Mouse (Mus musculus) liver, embryonic 13.5 days (tissue): ENCODE results near the gene Olfr380. TPM values are rescaled to one million over a fixed set of nuclear protein-coding genes. Genes with fewer than 3 reads are reported as not detected.

Experiments used
- ATAC-seq: fragments of 200-750 bp; cut with Nextera tagmentation; 2 replicates; pipeline ENCODE4 v1.8.0; 2017; ENCODE audit warnings: low read depth, mild to moderate bottlenecking, moderate number of reproducible peaks, moderate library complexity
- DNase-seq: peaks from one replicate; pipeline ENCODE4 v3.0.0; 2022
- H3K27ac ChIP-seq: fragments of 300-500 bp; sonication (generic); 2 replicates; pipeline ENCODE4 v1.5.1; 2015; ENCODE audit warnings: moderate library complexity, mild to moderate bottlenecking, inconsistent platforms
- H3K27me3 ChIP-seq: fragments of 300-500 bp; sonication (generic); 2 replicates; pipeline ENCODE4 v1.6.1; 2015; ENCODE audit warnings: mild to moderate bottlenecking, inconsistent platforms
- H3K36me3 ChIP-seq: fragments of 300-500 bp; sonication (generic); 2 replicates; pipeline ENCODE4 v1.6.1; 2015; ENCODE audit warnings: mild to moderate bottlenecking, inconsistent platforms
- H3K4me1 ChIP-seq: fragments of 300-500 bp; sonication (generic); replicated peaks from 2 replicates; pipeline ENCODE4 v1.6.1; 2015; ENCODE audit warnings: inconsistent platforms
- H3K4me2 ChIP-seq: fragments of 300-500 bp; sonication (generic); 2 replicates; pipeline ENCODE4 v1.6.1; 2015; ENCODE audit warnings: inconsistent platforms, mild to moderate bottlenecking, moderate library complexity
- H3K4me3 ChIP-seq: fragments of 300-500 bp; sonication (generic); replicated peaks from 2 replicates; pipeline ENCODE4 v1.5.1; 2015; ENCODE audit warnings: mild to moderate bottlenecking, inconsistent platforms
- H3K9ac ChIP-seq: fragments of 300-500 bp; sonication (generic); 2 replicates; pipeline ENCODE4 v1.6.1; 2015; ENCODE audit warnings: mild to moderate bottlenecking, inconsistent platforms
- H3K9me3 ChIP-seq: fragments of 300-500 bp; sonication (generic); replicated peaks from 2 replicates; pipeline ENCODE4 v1.6.1; 2016; ENCODE audit warnings: inconsistent platforms
- WGBS: fragments of 180-500 bp; shearing (Covaris S2); methylation state at CpG from one replicate; pipeline ENCODE4 v1.1.7; 2015; ENCODE audit not compliant: insufficient replicate concordance; 5-methylcytosine and 5-hydroxymethylcytosine counted together
- polyA plus RNA-seq: library from polyadenylated mRNA; unstranded; fragments of >200 nt; fragmentation: Nextera tagmentation; extraction: Ambion mirVana; gene quantifications from 2 replicates; pipeline ENCODE4 v1.2.1, GENCODE M21; 2015

The Olfr380 gene
- not detected in 2 replicates for polyA plus RNA-seq

- no peaks in the 10 kb centered on the region for H3K9me3 ChIP-seq
Observed at GRCm38 (mm10) chr11:73457408-73457807, at the start of gene Olfr380. TSS of gene Olfr380 (minus strand) at chr11:73457508.

GRCm38 (mm10) chr11:73491503-73491902 is 34.2 kb upstream of the Olfr380 start, which contains the start of gene Olfr381:
TSS of gene Olfr381 (minus strand) at chr11:73491603.
- DNase-seq (no peak), ATAC-seq (no peak)
- H3K27ac ChIP-seq, result no peak within 1 kb of the TSS
- H3K4me2 ChIP-seq, result no peak within 1 kb of the TSS
- no peak within 1 kb of the TSS for H3K4me3 ChIP-seq
- H3K27me3 ChIP-seq, result no peaks in the 10 kb centered on the region
- no peaks in the 10 kb centered on the region for H3K9me3 ChIP-seq
- H3K36me3 ChIP-seq, result no peaks in the 10 kb centered on the region
- no peaks in the 10 kb centered on the region for H3K4me1 ChIP-seq
- no peak within 1 kb of the TSS for H3K9ac ChIP-seq

More at GRCm38 (mm10) chr11:73457408-73457807, at the start of gene Olfr380:
- no peak for ATAC-seq
- 69% methylated on average over 1 of the region's 1 CpGs for WGBS
- H3K4me2 ChIP-seq, result no peak within 1 kb of the TSS
- H3K27ac ChIP-seq, result no peak within 1 kb of the TSS
- H3K36me3 ChIP-seq, result no peaks in the 10 kb centered on the region
- H3K27me3 ChIP-seq, result no peaks in the 10 kb centered on the region
- H3K4me3 ChIP-seq, result no peak within 1 kb of the TSS
- DNase-seq, result no peak
- no peak within 1 kb of the TSS for H3K9ac ChIP-seq
- no peaks in the 10 kb centered on the region for H3K4me1 ChIP-seq

DNA sequence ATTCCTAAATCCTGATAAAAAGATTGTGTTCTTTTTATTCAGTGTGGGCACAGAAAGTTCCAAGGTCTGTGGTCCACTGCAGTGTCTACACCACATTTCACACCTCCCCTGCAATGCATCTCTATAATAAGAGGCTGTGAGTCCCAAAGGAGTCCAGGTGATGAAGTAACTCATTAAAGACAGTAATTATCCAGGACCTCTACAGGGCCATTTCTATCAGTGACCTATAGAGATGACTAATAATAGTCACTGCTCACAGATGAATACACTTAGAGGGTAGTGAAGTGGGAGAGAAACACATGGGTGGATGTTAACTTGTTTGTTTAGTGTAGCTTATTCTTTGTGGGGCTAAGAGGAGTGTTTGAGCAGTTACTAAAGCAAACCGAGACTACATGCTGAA is 28.9 kb downstream of the Olfr380 start, which contains the start of gene Olfr378:
TSS of gene Olfr378 (minus strand) at position 101 of the 400 bp plus-strand sequence.
- H3K27ac ChIP-seq, result no peak within 1 kb of the TSS
- H3K9ac ChIP-seq, result no peak within 1 kb of the TSS
- H3K4me2 ChIP-seq, result no peak within 1 kb of the TSS
- no peaks in the 10 kb centered on the region for H3K36me3 ChIP-seq
- H3K4me3 ChIP-seq, result no peak within 1 kb of the TSS
- no peak for ATAC-seq
- H3K9me3 ChIP-seq, result no peaks in the 10 kb centered on the region
- 68% methylated on average over 1 of the region's 1 CpGs for WGBS
- no peaks in the 10 kb centered on the region for H3K27me3 ChIP-seq
- no peaks in the 10 kb centered on the region for H3K4me1 ChIP-seq
- no peak for DNase-seq

Other genes with a start within 250 kb of the Olfr380 start
- not detected in 2 replicates for gene Trpv1, start 223.2 kb downstream of the Olfr380 start, polyA plus RNA-seq
- 0.01 TPM in 1 of 2 replicates, not detected in the other for gene Trpv3, start 190.1 kb downstream of the Olfr380 start, polyA plus RNA-seq
- gene Aspa, start 127.9 kb downstream of the Olfr380 start, polyA plus RNA-seq, result 2.0 and 2.1 TPM in 2 replicates
- gene Gm49340, start 127.8 kb downstream of the Olfr380 start, polyA plus RNA-seq, result not detected in 2 replicates
- gene Spata22, start 127.8 kb downstream of the Olfr380 start, polyA plus RNA-seq, result 1.2 and 2.7 TPM in 2 replicates
- gene Olfr20, start 106.7 kb downstream of the Olfr380 start, polyA plus RNA-seq, result not detected in 2 replicates
- not detected in 2 replicates for gene Olfr376, start 86.3 kb downstream of the Olfr380 start, polyA plus RNA-seq
- not detected in 2 replicates for gene Olfr1, start 57.9 kb downstream of the Olfr380 start, polyA plus RNA-seq
- not detected in 2 replicates for gene Olfr378, start 29.0 kb downstream of the Olfr380 start, polyA plus RNA-seq
- not detected in 2 replicates for gene Olfr381, start 34.1 kb upstream of the Olfr380 start, polyA plus RNA-seq
- not detected in 2 replicates for gene Olfr382, start 59.7 kb upstream of the Olfr380 start, polyA plus RNA-seq
- gene Olfr385, start 135.5 kb upstream of the Olfr380 start, polyA plus RNA-seq, result not detected in 2 replicates
- not detected in 2 replicates for gene Olfr384, start 141.1 kb upstream of the Olfr380 start, polyA plus RNA-seq
- not detected in 2 replicates for gene Zfp735, start 231.3 kb upstream of the Olfr380 start, polyA plus RNA-seq